Mouse (Mus musculus): ENCODE results near the gene Tbc1d7. TPM values are rescaled to one million over a fixed set of nuclear protein-coding genes. Genes with fewer than 3 reads are reported as not detected.

The Tbc1d7 gene
- polyA plus RNA-seq, 1 experiment from 2014 or later = 52.0 TPM

GRCm38 (mm10) chr13:43152005-43152520 lies 19.2 kb downstream of the Tbc1d7 start:
- DNase-seq (ENCODE audit: low spot score) (no peak), ATAC-seq (replicated peaks; ENCODE audit: low FRiP score, low read depth) (no peak)
- H3K4me2 ChIP-seq (ENCODE audit: low read length) = no peak overlapping the region
- peaks cover 23% of the 10 kb centered on the region for H3K36me3 ChIP-seq (ENCODE audit: insufficient read depth, low read length)
- no peak overlapping the region for H3K4me3 ChIP-seq (replicated peaks; ENCODE audit: low read depth, low read length)
- H3K4me1 ChIP-seq (replicated peaks; ENCODE audit: insufficient read depth, low read length) = 0 out of 2 replicates have a peak, but pooled peaks cover 6% of the 10 kb centered on the region
- H3K27ac ChIP-seq = no peak overlapping the region
- H3K9me3 ChIP-seq (replicated peaks; ENCODE audit: low read length) = no peaks in the 10 kb centered on the region
- H3K9ac ChIP-seq (ENCODE audit: low read depth, low read length) = no peak overlapping the region
- WGBS = 83% methylated on average over 14 of the region's 14 CpGs
- no peak for TF ChIP-seq CTCF (IDR thresholded peaks at IDR 0.05; ENCODE audit: low read depth)
- no peaks in the 10 kb centered on the region for H3K27me3 ChIP-seq (ENCODE audit: insufficient read depth, low read length)

DNA sequence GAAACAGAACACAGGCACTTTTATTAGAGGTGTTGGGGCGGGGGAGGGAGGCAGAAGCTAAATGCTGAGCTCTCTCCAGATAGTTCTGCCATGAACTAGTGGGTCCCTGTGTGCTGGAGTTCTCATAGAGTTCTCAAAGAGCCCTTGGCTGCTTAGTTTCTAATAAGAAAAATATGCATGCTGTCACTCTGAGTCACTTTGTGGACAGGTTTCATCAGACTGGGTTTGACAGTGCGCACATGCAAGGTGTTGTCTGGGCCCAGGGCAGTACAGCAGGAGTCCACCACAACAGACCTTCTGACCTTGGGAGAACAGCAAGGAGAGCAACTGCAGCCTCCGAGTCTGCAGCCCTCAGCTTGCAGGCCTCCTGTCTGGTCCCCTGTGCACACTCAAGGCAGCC lies 21.6 kb downstream of the Tbc1d7 start:
- H3K4me1 ChIP-seq (replicated peaks; ENCODE audit: insufficient read depth, low read length) = peaks cover 13% of the 10 kb centered on the region
- H3K36me3 ChIP-seq (ENCODE audit: insufficient read depth, low read length) = peaks cover 15% of the 10 kb centered on the region
- no peak overlapping the region for H3K4me2 ChIP-seq (ENCODE audit: low read length)
- 86% methylated on average over 3 of the region's 3 CpGs for WGBS
- ATAC-seq (replicated peaks; ENCODE audit: low FRiP score, low read depth) = no peak
- no peak overlapping the region for H3K27ac ChIP-seq
- DNase-seq (ENCODE audit: low spot score) = no peak
- no peak for TF ChIP-seq CTCF (IDR thresholded peaks at IDR 0.05; ENCODE audit: low read depth)
- H3K9ac ChIP-seq (ENCODE audit: low read depth, low read length) = no peak overlapping the region
- no peaks in the 10 kb centered on the region for H3K9me3 ChIP-seq (replicated peaks; ENCODE audit: low read length)
- H3K4me3 ChIP-seq (replicated peaks; ENCODE audit: low read depth, low read length) = no peak overlapping the region
- H3K27me3 ChIP-seq (ENCODE audit: insufficient read depth, low read length) = no peaks in the 10 kb centered on the region

GRCm38 (mm10) chr13:43148692-43149091 lies 22.6 kb downstream of the Tbc1d7 start:
- H3K9ac ChIP-seq (ENCODE audit: low read depth, low read length) = no peak overlapping the region
- H3K4me1 ChIP-seq (replicated peaks; ENCODE audit: insufficient read depth, low read length) = peaks cover 15% of the 10 kb centered on the region
- DNase-seq (ENCODE audit: low spot score) (no peak), ATAC-seq (replicated peaks; ENCODE audit: low FRiP score, low read depth) (no peak)
- peaks cover 11% of the 10 kb centered on the region; the same call in 1 of the 2 replicates for H3K36me3 ChIP-seq (ENCODE audit: insufficient read depth, low read length)
- no peaks in the 10 kb centered on the region for H3K9me3 ChIP-seq (replicated peaks; ENCODE audit: low read length)
- 58% methylated on average over 4 of the region's 4 CpGs for WGBS
- H3K27me3 ChIP-seq (ENCODE audit: insufficient read depth, low read length) = no peaks in the 10 kb centered on the region
- no peak overlapping the region for H3K4me2 ChIP-seq (ENCODE audit: low read length)
- no peak for TF ChIP-seq CTCF (IDR thresholded peaks at IDR 0.05; ENCODE audit: low read depth)
- H3K27ac ChIP-seq = no peak overlapping the region
- no peak overlapping the region for H3K4me3 ChIP-seq (replicated peaks; ENCODE audit: low read depth, low read length)

- peak; percentile 85 for ATAC-seq (replicated peaks; ENCODE audit: low FRiP score, low read depth)
- no peak overlapping the region for H3K4me2 ChIP-seq (ENCODE audit: low read length)
- H3K4me1 ChIP-seq (replicated peaks; ENCODE audit: insufficient read depth, low read length) = peaks cover 15% of the 10 kb centered on the region
- peak; percentile 74 for DNase-seq (ENCODE audit: low spot score)
- H3K27ac ChIP-seq = peak overlapping the region; percentile 60; the same call in 1 of the 2 replicates
- no peak overlapping the region for H3K4me3 ChIP-seq (replicated peaks; ENCODE audit: low read depth, low read length)
- 0 out of 2 replicates have a peak, but pooled peaks cover 5% of the 10 kb centered on the region for H3K36me3 ChIP-seq (ENCODE audit: insufficient read depth, low read length)
- no peak overlapping the region for H3K9ac ChIP-seq (ENCODE audit: low read depth, low read length)
- H3K9me3 ChIP-seq (replicated peaks; ENCODE audit: low read length) = no peaks in the 10 kb centered on the region
- H3K27me3 ChIP-seq (ENCODE audit: insufficient read depth, low read length) = no peaks in the 10 kb centered on the region
- WGBS = 33% methylated on average over 8 of the region's 8 CpGs
- TF ChIP-seq CTCF (IDR thresholded peaks at IDR 0.05; ENCODE audit: low read depth) = no peak
These were observed 24.6 kb downstream of the Tbc1d7 start for GRCm38 (mm10) chr13:43146515-43147258.

- H3K4me1 ChIP-seq (replicated peaks; ENCODE audit: insufficient read depth, low read length) = peaks cover 15% of the 10 kb centered on the region
- no peaks in the 10 kb centered on the region for H3K36me3 ChIP-seq (ENCODE audit: insufficient read depth, low read length)
- no peaks in the 10 kb centered on the region for H3K9me3 ChIP-seq (replicated peaks; ENCODE audit: low read length)
- DNase-seq (ENCODE audit: low spot score) (no peak), ATAC-seq (replicated peaks; ENCODE audit: low FRiP score, low read depth) (no peak)
- no peak overlapping the region for H3K4me3 ChIP-seq (replicated peaks; ENCODE audit: low read depth, low read length)
- H3K4me2 ChIP-seq (ENCODE audit: low read length) = no peak overlapping the region
- TF ChIP-seq CTCF (IDR thresholded peaks at IDR 0.05; ENCODE audit: low read depth) = no peak
- no peaks in the 10 kb centered on the region for H3K27me3 ChIP-seq (ENCODE audit: insufficient read depth, low read length)
- H3K27ac ChIP-seq = no peak overlapping the region
- 50% methylated on average over 7 of the region's 7 CpGs for WGBS
- no peak overlapping the region for H3K9ac ChIP-seq (ENCODE audit: low read depth, low read length)
These were observed 26.4 kb downstream of the Tbc1d7 start for GRCm38 (mm10) chr13:43144720-43145418.

- Histone ChIP-seq H3K9ac (ENCODE audit: low read depth, low read length) (no peak overlapping the region), H3K27me3 (ENCODE audit: insufficient read depth, low read length) (no peaks in the 10 kb centered on the region), H3K27ac (no peak overlapping the region), H3K36me3 (ENCODE audit: insufficient read depth, low read length) (no peaks in the 10 kb centered on the region), H3K4me1 (replicated peaks; ENCODE audit: insufficient read depth, low read length) (peaks cover 11% of the 10 kb centered on the region), H3K9me3 (replicated peaks; ENCODE audit: low read length) (no peaks in the 10 kb centered on the region), H3K4me3 (replicated peaks; ENCODE audit: low read depth, low read length) (no peak overlapping the region), H3K4me2 (ENCODE audit: low read length) (no peak overlapping the region)
- WGBS = 54% methylated on average over 4 of the region's 4 CpGs
- DNase-seq (ENCODE audit: low spot score) (no peak), ATAC-seq (replicated peaks; ENCODE audit: low FRiP score, low read depth) (no peak)
- TF ChIP-seq CTCF (IDR thresholded peaks at IDR 0.05; ENCODE audit: low read depth) = no peak
These were observed 36.8 kb downstream of the Tbc1d7 start for GRCm38 (mm10) chr13:43134468-43134867.

Measured in kidney, postnatal 0 days (tissue).